15 mouse cellular contexts compared by ENCODE assay signal in the genomic region with DNA sequence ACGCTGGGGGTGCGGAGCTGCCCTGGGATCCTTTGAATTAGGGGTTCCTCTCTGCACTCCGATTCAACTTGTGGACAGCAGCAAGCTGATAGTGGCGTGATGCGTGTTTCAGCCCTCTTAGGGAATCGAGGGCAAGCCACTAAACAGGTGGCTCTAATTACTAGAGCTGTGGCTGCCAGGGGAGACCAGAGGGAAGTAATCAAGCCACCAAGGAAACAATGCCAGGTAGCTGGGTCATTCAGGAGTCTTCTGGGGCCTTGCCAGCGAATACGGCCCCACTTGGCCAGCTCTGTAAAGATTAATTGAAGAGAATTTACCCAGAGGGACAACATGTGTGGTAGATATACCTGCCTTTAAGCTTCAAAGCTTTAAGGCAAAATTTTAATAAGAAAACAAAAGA.
DNase-seq lines count a peak whose midpoint lies in the region; ATAC-seq and TF ChIP-seq lines count a peak whose summit lies in the region.
"Had no signal": no experiment of that assay in that cellular context is flagged by ENCODE, and none has a peak within 500 bp of the region (broad histone marks: within the 10 kb centered on the region; RNA-seq: fewer than 3 reads in every experiment).

No protein-coding gene starts in this region.

- H3K4me3 ChIP-seq in forebrain, postnatal 0 days (ENCODE audit: low read depth, low read length), result no peak overlapping the region
- H3K4me3 ChIP-seq in forebrain, embryonic 14.5 days (ENCODE audit: low read depth, low read length), result no peak overlapping the region
- H3K4me3 ChIP-seq in limb, embryonic 11.5 days (ENCODE audit: low read depth, low read length), result no peak overlapping the region
- H3K4me3 ChIP-seq in stomach, postnatal 0 days (ENCODE audit: low read depth, low read length), result no peak overlapping the region
- H3K4me3 ChIP-seq: forebrain, embryonic 12.5 days; hindbrain, embryonic 15.5 days had no signal

- no peaks in the 10 kb centered on the region for H3K27me3 ChIP-seq in forebrain, postnatal 0 days (ENCODE audit: insufficient read depth, low read length)
- no peaks in the 10 kb centered on the region for H3K27me3 ChIP-seq in forebrain, embryonic 14.5 days (replicated peaks; ENCODE audit: control insufficient read depth, insufficient read depth, low read length)
- H3K27me3 ChIP-seq in limb, embryonic 11.5 days (ENCODE audit: control insufficient read depth, insufficient read depth, low read length), result no peaks in the 10 kb centered on the region
- H3K27me3 ChIP-seq in stomach, postnatal 0 days (ENCODE audit: control insufficient read depth, insufficient read depth, low read length), result no peaks in the 10 kb centered on the region
- H3K27me3 ChIP-seq: forebrain, embryonic 12.5 days; hindbrain, embryonic 15.5 days had no signal

- ATAC-seq in forebrain, postnatal 0 days, result no peak
- no peak for ATAC-seq in forebrain, embryonic 14.5 days
- ATAC-seq in limb, embryonic 11.5 days (ENCODE audit: insufficient number of reproducible peaks, low FRiP score, low TSS enrichment, low read depth), result no peak
- no peak for ATAC-seq in stomach, postnatal 0 days (ENCODE audit: low FRiP score, low TSS enrichment)

- no peaks in the 10 kb centered on the region for H3K4me1 ChIP-seq in forebrain, postnatal 0 days (ENCODE audit: insufficient read depth)
- peaks cover 3% of the 10 kb centered on the region; the same call in 1 of the 2 replicates for H3K4me1 ChIP-seq in forebrain, embryonic 14.5 days (ENCODE audit: control insufficient read depth, insufficient read depth, low read length)
- H3K4me1 ChIP-seq in limb, embryonic 11.5 days (ENCODE audit: control insufficient read depth, insufficient read depth, low read length), result peaks cover 8% of the 10 kb centered on the region; the same call in 1 of the 2 replicates
- H3K4me1 ChIP-seq in stomach, postnatal 0 days (replicated peaks; ENCODE audit: control insufficient read depth, insufficient read depth), result no peaks in the 10 kb centered on the region
- H3K4me1 ChIP-seq: forebrain, embryonic 12.5 days; hindbrain, embryonic 15.5 days had no signal

- 55% methylated on average over 8 of the region's 8 CpGs for WGBS in forebrain, postnatal 0 days
- 55% methylated on average over 8 of the region's 8 CpGs for WGBS in forebrain, embryonic 14.5 days
- whole genome bisulfite sequencing in limb, embryonic 11.5 days, result 29% methylated on average over 8 of the region's 8 CpGs
- WGBS in stomach, postnatal 0 days, result 76% methylated on average over 8 of the region's 8 CpGs

- TF ChIP-seq EP300 in stomach, postnatal 0 days (optimal IDR thresholded peaks at IDR 0.05), result no peak

- TF ChIP-seq CTCF in forebrain, postnatal 0 days (IDR thresholded peaks at IDR 0.05; ENCODE audit: low read depth), result no peak
- TF ChIP-seq CTCF in brain, embryonic 14.5 days (IDR thresholded peaks at IDR 0.05; ENCODE audit: borderline replicate concordance, extremely low read depth, insufficient read depth, insufficient read length), result no peak
- TF ChIP-seq CTCF in stomach, postnatal 0 days (IDR thresholded peaks at IDR 0.05; ENCODE audit: low read depth), result no peak

- H3K9me3 ChIP-seq in forebrain, postnatal 0 days (ENCODE audit: low read length), result no peaks in the 10 kb centered on the region
- H3K9me3 ChIP-seq in forebrain, embryonic 14.5 days (replicated peaks; ENCODE audit: control insufficient read depth, low read length), result no peaks in the 10 kb centered on the region
- no peaks in the 10 kb centered on the region for H3K9me3 ChIP-seq in limb, embryonic 11.5 days (ENCODE audit: control insufficient read depth, low read length)
- H3K9me3 ChIP-seq in stomach, postnatal 0 days (ENCODE audit: control insufficient read depth, low read length), result no peaks in the 10 kb centered on the region
- H3K9me3 ChIP-seq: forebrain, embryonic 12.5 days; hindbrain, embryonic 15.5 days had no signal

- no peaks in the 10 kb centered on the region for H3K36me3 ChIP-seq in forebrain, postnatal 0 days (ENCODE audit: insufficient read depth)
- H3K36me3 ChIP-seq in forebrain, embryonic 14.5 days (ENCODE audit: control insufficient read depth, insufficient read depth, low read length), result no peaks in the 10 kb centered on the region
- H3K36me3 ChIP-seq in limb, embryonic 11.5 days (ENCODE audit: control insufficient read depth, insufficient read depth, low read length), result no peaks in the 10 kb centered on the region
- H3K36me3 ChIP-seq in stomach, postnatal 0 days (ENCODE audit: control insufficient read depth, insufficient read depth, low read length), result no peaks in the 10 kb centered on the region
- H3K36me3 ChIP-seq: forebrain, embryonic 12.5 days; hindbrain, embryonic 15.5 days had no signal

- peak overlapping the region; percentile 24; the same call in 1 of the 2 replicates for H3K4me2 ChIP-seq in forebrain, postnatal 0 days (ENCODE audit: low read depth)
- H3K4me2 ChIP-seq in forebrain, embryonic 14.5 days (ENCODE audit: low read length), result no peak overlapping the region
- H3K4me2 ChIP-seq in limb, embryonic 11.5 days (ENCODE audit: low read depth, severe bottlenecking), result no peak overlapping the region
- H3K4me2 ChIP-seq in stomach, postnatal 0 days (replicated peaks; ENCODE audit: low read depth), result no peak overlapping the region
- H3K4me2 ChIP-seq: forebrain, embryonic 12.5 days; heart, embryonic 11.5 days; hindbrain, embryonic 15.5 days had no signal

- H3K9ac ChIP-seq in forebrain, postnatal 0 days, result no peak overlapping the region
- no peak overlapping the region for H3K9ac ChIP-seq in forebrain, embryonic 14.5 days (ENCODE audit: low read length)
- no peak overlapping the region for H3K9ac ChIP-seq in limb, embryonic 11.5 days (ENCODE audit: low read length)
- H3K9ac ChIP-seq in stomach, postnatal 0 days (ENCODE audit: low read length), result no peak overlapping the region
- H3K9ac ChIP-seq: forebrain, embryonic 12.5 days; hindbrain, embryonic 15.5 days had no signal

- no peak for TF ChIP-seq POLR2A in brain, embryonic 14.5 days (IDR thresholded peaks at IDR 0.05; ENCODE audit: borderline replicate concordance, extremely low read depth, insufficient read depth, insufficient read length, poor library complexity, severe bottlenecking)

- no peak overlapping the region for H3K27ac ChIP-seq in forebrain, postnatal 0 days (ENCODE audit: low read depth, low read length)
- no peak overlapping the region for H3K27ac ChIP-seq in forebrain, embryonic 14.5 days (ENCODE audit: low read depth, low read length)
- H3K27ac ChIP-seq in limb, embryonic 11.5 days (replicated peaks; ENCODE audit: low read depth, low read length), result no peak overlapping the region
- H3K27ac ChIP-seq in stomach, postnatal 0 days (replicated peaks), result no peak overlapping the region
- H3K27ac ChIP-seq: forebrain, embryonic 12.5 days; hindbrain, embryonic 15.5 days had no signal

- DNase-seq in forebrain, postnatal 0 days, result no peak
- no peak for DNase-seq in forebrain, embryonic 14.5 days (ENCODE audit: low spot score)
- DNase-seq in brain, embryonic 14.5 days (ENCODE audit: low read depth), result peak; percentile 34
- DNase-seq in cerebellum, postnatal 36 days, result peak; percentile 12 to 22
- peak; percentile 32 for DNase-seq in limb, embryonic 11.5 days (ENCODE audit: low spot score)
- DNase-seq in adrenal gland, adult 18-20 months (ENCODE audit: low spot score in 2 of 2), result no peak
- no peak for DNase-seq in urinary bladder, postnatal 10 days (ENCODE audit: low spot score)
- no peak for DNase-seq in stomach, postnatal 0 days (ENCODE audit: low spot score)
- DNase-seq: adrenal gland, adult 2 months; kidney, adult 18-20 months; kidney, postnatal 14 days; lung, postnatal 14 days had no signal

Comparison
In these comparisons a context has a peak if more than half of its experiments do, and no peak if none do; other contexts are left out.
1. DNase-seq: peak in brain, embryonic 14.5 days (single experiment), cerebellum, postnatal 36 days (2 of 2) and limb, embryonic 11.5 days (single experiment); none in forebrain, postnatal 0 days (single experiment), forebrain, embryonic 14.5 days (single experiment), adrenal gland, adult 18-20 months (0 of 2), urinary bladder, postnatal 10 days (single experiment) and stomach, postnatal 0 days (single experiment).